Mouse (Mus musculus): ENCODE measurements around the gene Bckdhb.

GRCm38 (mm10) chr9:84094111-84094510 is 169.2 kb downstream of the Bckdhb start:
- TF ChIP-seq POLR2A (IDR thresholded peaks at IDR 0.05; ENCODE audit: low read depth, low read length), result no peak
- TF ChIP-seq CTCF (conservative IDR thresholded peaks at IDR 0.05; ENCODE audit: insufficient read depth, insufficient read length, low read depth, low read length), result no peak

All from kidney, adult 2 months (tissue).